Mouse (Mus musculus) hindbrain, embryonic 16.5 days (tissue): Measurements from ENCODE around the gene Zbp1. TPM values are rescaled to one million over a fixed set of nuclear protein-coding genes. Genes with fewer than 3 reads are reported as not detected.
A peak's percentile ranks its signal among the peaks of the same experiment; 100 is the strongest.

Experiments used
- ATAC-seq: fragments of 200-750 bp; cut with Nextera tagmentation; 2 replicates; pipeline ENCODE4 v1.8.0; 2017; ENCODE audit warnings: moderate TSS enrichment, moderate library complexity
- H3K27ac ChIP-seq: fragments of 300-500 bp; sonication (generic); 2 replicates; pipeline ENCODE4 v1.5.1; 2014; ENCODE audit warnings: low read depth, mild to moderate bottlenecking, control low read depth, low read length, moderate library complexity
- H3K27me3 ChIP-seq: fragments of 300-500 bp; sonication (generic); replicated peaks from 2 replicates; pipeline ENCODE4 v1.6.1; 2014; ENCODE audit warnings: low read length; ENCODE audit not compliant: control insufficient read depth, insufficient read depth
- H3K36me3 ChIP-seq: fragments of 300-500 bp; sonication (generic); 2 replicates; pipeline ENCODE4 v1.6.1; 2014; ENCODE audit warnings: mild to moderate bottlenecking, low read length, moderate library complexity, mixed read lengths; ENCODE audit not compliant: control insufficient read depth, insufficient read depth
- H3K4me1 ChIP-seq: fragments of 300-500 bp; sonication (generic); 2 replicates; pipeline ENCODE4 v1.6.1; 2014; ENCODE audit warnings: low read depth, low read length; ENCODE audit not compliant: control insufficient read depth, insufficient read depth
- H3K4me2 ChIP-seq: fragments of 300-500 bp; sonication (generic); 2 replicates; pipeline ENCODE4 v1.6.1; 2014; ENCODE audit warnings: mild to moderate bottlenecking, low read length, control low read depth, moderate library complexity
- H3K4me3 ChIP-seq: fragments of 300-500 bp; sonication (generic); 2 replicates; pipeline ENCODE4 v1.5.1; 2014; ENCODE audit warnings: mild to moderate bottlenecking, low read length, control low read depth, moderate library complexity
- H3K9ac ChIP-seq: fragments of 300-500 bp; sonication (generic); 2 replicates; pipeline ENCODE4 v1.6.1; 2014; ENCODE audit warnings: low read depth, mild to moderate bottlenecking, control low read depth, low read length, moderate library complexity
- H3K9me3 ChIP-seq: fragments of 300-500 bp; sonication (generic); 2 replicates; pipeline ENCODE4 v1.6.1; 2014; ENCODE audit warnings: mild to moderate bottlenecking, low read length, moderate library complexity; ENCODE audit not compliant: control insufficient read depth
- WGBS: fragments of 180-500 bp; shearing (Covaris S2); extraction: QIAGEN DNeasy Blood & Tissue Kit; methylation state at CpG from one replicate; pipeline ENCODE4 v1.1.7; 2014; 5-methylcytosine and 5-hydroxymethylcytosine counted together
- polyA plus RNA-seq: library from polyadenylated mRNA; unstranded; fragments of >200 nt; fragmentation: Nextera tagmentation; extraction: Ambion mirVana; gene quantifications from 2 replicates; pipeline ENCODE4 v1.2.1, GENCODE M21; 2015

Gene Zbp1
- polyA plus RNA-seq, result 0.20 TPM in 1 of 2 replicates, not detected in the other

DNA sequence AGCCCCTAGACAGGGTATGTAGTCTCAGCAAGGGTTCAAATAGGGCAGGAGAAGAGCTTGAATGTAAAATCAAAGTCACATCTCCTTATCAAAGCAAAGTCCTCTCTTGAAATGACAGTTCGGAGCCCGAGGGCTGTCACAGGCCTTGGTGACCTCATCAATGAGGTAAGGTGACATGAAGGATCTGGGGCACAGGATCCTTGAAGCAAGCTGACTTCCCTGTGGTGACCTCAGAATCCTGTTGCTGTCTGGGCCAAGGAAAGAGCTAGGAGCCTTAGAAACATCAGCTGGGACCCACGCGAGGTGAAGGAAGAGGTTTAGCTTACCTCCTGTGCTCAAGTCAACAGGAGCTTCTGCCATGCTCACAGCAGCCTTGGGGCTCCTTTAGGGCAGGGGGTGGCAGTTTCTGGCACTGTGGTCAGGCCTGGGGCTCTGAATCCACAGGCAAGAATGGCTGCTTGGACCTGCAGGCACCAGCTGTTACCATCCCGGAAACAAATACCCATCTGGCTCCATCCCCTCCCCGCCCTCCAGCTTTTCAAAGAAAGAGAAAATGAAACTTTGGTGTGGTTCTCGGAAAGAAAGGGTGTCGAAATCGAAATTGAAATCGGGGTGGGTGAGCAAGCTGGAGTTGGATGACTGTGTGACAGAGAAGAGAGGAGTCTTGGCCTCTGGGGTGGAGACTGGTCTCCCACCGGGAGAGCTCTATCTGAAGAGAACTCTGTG is at the start of gene Zbp1:
Gene Zbp1, minus strand, starts transcription at position 508 of the 726 bp plus-strand sequence.
- no peak for ATAC-seq
- Histone ChIP-seq H3K9ac (no peak within 1 kb of the TSS), H3K9me3 (no peaks in the 10 kb centered on the region), H3K4me3 (no peak within 1 kb of the TSS), H3K27ac (no peak within 1 kb of the TSS), H3K36me3 (no peaks in the 10 kb centered on the region), H3K27me3 (no peaks in the 10 kb centered on the region), H3K4me2 (no peak within 1 kb of the TSS), H3K4me1 (no peaks in the 10 kb centered on the region)
- 67% methylated on average over 11 of the region's 11 CpGs for WGBS

DNA sequence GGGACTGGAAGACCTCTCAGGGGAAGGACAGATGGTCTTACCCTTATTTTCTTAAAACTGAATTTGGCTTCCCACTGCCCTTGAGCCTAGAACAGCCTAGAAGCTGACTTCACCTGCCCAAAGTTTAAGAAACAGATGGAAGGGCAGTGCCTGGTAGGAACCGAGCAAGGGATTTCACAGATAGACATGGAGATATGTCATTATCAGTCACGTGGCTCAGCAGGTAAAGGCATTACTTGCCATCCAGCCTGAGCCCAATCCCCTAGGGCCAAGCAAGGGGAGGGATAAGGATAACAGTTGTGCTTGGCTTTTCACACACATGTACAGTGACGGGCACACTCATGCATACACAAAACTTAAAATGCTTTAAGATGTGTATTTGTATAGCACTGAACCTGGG is 48.8 kb upstream of the Zbp1 start:
- Histone ChIP-seq H3K36me3 (no peaks in the 10 kb centered on the region), H3K9me3 (no peaks in the 10 kb centered on the region), H3K27me3 (no peaks in the 10 kb centered on the region), H3K27ac (no peak overlapping the region), H3K4me3 (no peak overlapping the region), H3K4me1 (peaks cover 44% of the 10 kb centered on the region), H3K9ac (no peak overlapping the region), H3K4me2 (no peak overlapping the region)
- no peak for ATAC-seq
- 83% methylated on average over 3 of the region's 3 CpGs for WGBS

DNA sequence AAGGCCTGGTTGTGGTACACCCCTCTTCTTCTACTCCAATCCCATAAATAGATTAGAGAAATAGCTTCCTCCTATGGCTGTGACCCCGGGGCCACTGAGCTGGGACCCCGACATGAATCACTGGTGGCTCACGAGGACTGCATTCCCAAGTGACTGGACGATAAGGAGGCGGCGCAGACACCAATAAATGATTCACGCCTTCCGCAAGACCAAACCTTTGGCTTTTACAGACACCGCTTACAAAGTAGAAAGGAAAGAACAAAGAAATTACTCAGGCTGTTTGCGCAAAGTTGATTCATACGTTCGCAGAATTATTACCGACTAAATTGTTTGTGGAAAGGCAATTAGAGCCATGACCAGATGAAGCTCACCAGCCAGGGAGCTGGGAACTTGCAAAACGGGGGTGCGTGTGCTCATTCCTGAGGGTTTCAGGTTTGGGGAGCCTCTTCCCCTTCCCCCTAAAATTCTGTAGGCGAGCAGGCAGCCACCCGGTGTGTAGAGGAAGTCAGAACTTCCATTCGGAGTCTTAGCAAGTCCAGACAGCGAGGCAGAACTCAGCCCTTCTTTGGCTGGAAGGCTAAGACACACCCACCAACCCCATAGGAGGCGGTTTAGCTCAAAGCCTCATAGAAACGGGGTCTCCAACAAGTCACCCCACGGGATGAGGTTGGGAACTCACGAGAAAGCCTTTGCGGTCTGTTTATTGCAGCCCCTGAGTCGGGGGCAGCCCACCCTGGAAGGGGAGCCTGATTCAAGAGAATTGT is 47.8 kb upstream of the Zbp1 start:
- 66% methylated on average over 25 of the region's 25 CpGs for WGBS
- Histone ChIP-seq H3K4me1 (peaks cover 43% of the 10 kb centered on the region), H3K4me3 (no peak overlapping the region), H3K27ac (no peak overlapping the region), H3K36me3 (no peaks in the 10 kb centered on the region), H3K9ac (no peak overlapping the region), H3K4me2 (no peak overlapping the region), H3K9me3 (no peaks in the 10 kb centered on the region), H3K27me3 (no peaks in the 10 kb centered on the region)
- no peak for ATAC-seq

DNA sequence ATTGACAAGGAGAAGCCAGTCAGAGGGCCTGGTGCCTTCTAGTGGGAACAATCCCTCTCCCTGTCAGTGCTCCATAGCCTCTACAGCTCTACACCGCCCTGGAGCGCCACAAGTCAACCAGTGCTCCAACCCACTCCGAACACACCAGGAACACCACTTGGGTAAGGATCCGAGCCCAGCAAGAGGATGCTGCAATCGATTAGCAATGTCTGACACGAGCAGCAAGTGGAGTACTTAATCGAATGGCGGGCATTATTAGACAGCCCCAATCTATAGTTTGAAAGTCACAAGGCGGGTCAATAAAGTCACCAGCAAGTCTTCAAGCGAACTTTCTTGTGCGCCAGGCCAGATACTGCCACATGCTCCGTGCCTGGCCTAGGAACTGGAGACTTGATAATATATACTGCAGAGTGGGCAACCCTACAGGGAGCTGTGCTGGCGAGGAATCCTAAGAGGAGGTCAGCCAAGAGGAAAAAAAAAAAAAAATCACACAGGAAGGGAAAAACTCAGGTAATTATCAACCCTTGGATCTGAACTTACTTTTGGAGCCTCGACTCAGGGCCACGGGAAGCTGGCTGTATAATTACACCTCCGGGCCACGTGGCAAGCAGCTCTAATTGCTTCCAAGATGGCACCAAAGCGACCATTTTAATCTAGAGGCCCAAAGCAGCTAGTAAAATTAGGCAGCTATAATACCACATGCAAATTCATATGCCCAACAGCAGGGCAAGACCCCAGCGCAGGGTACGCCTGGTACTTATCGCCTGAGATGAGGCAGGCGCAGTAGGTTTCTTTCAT is 46.9 kb upstream of the Zbp1 start:
- Histone ChIP-seq H3K36me3 (no peaks in the 10 kb centered on the region), H3K27ac (no peak overlapping the region), H3K4me1 (peaks cover 42% of the 10 kb centered on the region), H3K9me3 (no peaks in the 10 kb centered on the region), H3K4me3 (no peak overlapping the region), H3K4me2 (no peak overlapping the region), H3K27me3 (no peaks in the 10 kb centered on the region), H3K9ac (no peak overlapping the region)
- ATAC-seq, result no peak
- WGBS, result 84% methylated on average over 22 of the region's 22 CpGs

DNA sequence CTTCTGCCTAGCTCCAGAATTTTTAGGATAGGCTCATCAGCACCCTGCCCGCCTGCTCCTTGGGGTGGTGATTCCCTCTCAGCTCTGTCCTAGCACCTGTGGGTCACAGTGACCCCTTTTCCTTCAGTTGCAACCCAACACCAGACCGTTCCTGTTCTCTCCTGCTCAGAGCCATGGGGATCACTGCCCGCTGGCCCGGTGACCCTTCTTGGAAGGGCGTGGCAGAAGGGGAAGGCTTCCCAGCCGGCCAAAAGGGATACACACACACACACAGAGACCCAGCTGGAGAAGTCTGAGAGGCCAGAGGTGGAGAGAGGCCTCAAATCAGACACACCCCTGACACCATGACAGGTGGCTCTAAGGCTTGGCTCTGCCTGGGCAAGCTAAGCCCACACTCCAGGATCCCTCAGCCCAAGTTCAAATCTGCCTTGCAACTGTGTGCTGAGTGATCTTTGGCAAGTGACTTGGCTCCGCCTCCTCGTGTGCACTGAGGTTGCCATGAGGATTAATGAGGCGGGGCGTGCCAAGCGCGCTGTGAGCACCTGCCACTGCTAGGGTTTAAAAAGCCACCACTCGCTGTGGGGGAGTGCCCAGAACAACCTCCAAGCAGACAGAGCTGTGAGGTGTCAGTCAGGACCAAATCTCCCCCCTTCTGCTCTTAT is 45.9 kb upstream of the Zbp1 start:
- Histone ChIP-seq H3K4me1 (peaks cover 42% of the 10 kb centered on the region), H3K27ac (no peak overlapping the region), H3K4me3 (no peak overlapping the region), H3K9ac (no peak overlapping the region), H3K27me3 (no peaks in the 10 kb centered on the region), H3K36me3 (no peaks in the 10 kb centered on the region), H3K4me2 (0 out of 2 replicates have a peak overlapping the region, but pooled peaks have one; percentile 13), H3K9me3 (no peaks in the 10 kb centered on the region)
- 26% methylated on average over 13 of the region's 13 CpGs for WGBS
- ATAC-seq, result peak; percentile 70

DNA sequence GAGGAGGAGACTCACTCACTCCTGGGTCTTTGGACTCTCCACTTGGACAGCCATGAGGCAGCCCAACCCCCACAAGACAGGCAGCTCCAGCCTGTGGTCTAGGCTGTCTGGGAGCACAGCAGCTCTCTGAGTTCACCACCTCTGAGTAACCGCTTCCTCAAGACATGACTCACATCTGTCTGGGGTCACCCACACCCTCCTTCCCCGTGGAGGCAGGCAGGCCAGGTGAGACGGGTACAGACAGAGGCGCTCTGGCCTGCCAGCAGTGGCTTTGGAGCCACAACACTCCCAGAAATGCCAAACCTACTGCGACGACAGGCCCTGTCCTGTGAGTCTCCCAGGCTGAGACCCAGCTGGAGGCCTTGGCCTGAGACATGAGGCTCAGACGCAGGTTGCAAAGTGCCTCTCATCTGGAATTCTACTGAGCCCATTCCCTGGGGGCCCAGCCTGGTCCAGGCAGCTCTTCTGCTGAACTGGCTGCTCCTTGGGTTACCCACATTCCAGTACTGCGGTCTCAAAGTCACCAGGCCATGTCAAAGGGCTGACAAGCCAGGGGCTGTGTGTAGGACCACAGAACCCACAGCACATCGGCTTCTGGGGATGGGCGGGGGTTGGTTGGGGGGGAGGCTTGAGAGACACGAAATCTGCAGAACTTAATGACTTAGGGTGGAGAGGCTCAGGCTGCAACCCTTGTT is 45.1 kb upstream of the Zbp1 start:
- Histone ChIP-seq H3K27ac (no peak overlapping the region), H3K4me1 (peaks cover 43% of the 10 kb centered on the region), H3K9me3 (no peaks in the 10 kb centered on the region), H3K4me2 (no peak overlapping the region), H3K36me3 (no peaks in the 10 kb centered on the region), H3K4me3 (no peak overlapping the region), H3K27me3 (no peaks in the 10 kb centered on the region), H3K9ac (no peak overlapping the region)
- no peak for ATAC-seq
- WGBS, result 65% methylated on average over 11 of the region's 11 CpGs

DNA sequence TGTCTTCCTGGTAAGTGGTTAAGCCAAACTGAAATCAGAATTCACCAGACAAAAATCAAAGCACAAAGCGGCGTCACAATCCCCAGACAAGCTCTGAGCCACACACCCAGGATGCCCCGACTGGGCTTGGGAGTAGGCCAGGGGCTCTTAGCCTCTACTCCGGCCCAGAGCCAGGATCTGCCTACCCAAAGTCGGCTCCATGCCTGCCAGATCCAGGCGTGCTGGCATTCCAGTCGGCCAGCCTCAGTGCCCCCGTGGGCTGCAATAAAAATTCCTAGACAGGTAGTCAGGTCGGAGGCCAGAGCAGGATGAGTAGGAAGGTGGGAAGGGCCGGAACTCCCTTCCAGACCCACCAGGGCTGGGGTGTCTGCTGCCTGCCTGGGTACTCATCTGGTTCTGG is 42.8 kb upstream of the Zbp1 start:
- Histone ChIP-seq H3K9me3 (no peaks in the 10 kb centered on the region), H3K27ac (no peak overlapping the region), H3K27me3 (no peaks in the 10 kb centered on the region), H3K4me2 (no peak overlapping the region), H3K9ac (no peak overlapping the region), H3K4me3 (no peak overlapping the region), H3K4me1 (peaks cover 61% of the 10 kb centered on the region), H3K36me3 (no peaks in the 10 kb centered on the region)
- WGBS, result 56% methylated on average over 10 of the region's 10 CpGs
- no peak for ATAC-seq

DNA sequence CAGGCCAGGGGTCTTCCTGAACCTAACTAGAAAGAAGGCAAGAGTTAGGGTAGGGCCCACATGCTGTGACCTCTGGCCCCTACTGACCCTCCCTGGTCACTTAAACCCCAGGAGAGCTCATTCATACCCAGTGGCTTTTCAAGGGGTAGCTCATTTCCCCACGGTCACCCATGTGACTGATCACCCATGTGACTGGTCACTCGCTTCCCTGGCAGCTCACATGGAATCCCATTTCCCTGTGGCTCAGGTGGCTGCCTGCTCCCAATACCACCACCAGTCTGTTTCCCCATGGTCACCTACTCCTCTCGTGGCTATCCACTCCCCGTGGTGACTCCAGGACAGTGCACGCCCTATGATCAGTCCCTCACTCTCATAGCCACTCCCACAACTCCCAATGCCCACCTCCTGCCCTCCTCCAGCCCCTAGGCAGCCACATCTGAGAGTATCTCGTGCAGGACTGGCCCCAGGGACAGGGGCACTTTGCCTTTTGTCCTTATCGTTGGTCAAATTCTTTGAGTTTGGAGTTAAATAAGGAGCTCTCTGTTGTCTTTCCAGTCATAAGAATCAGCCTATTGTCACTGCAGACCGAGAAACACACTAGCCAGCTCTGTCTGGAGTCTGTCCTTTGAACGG is 39.9 kb upstream of the Zbp1 start:
- H3K27ac ChIP-seq, result no peak overlapping the region
- peaks cover 63% of the 10 kb centered on the region for H3K4me1 ChIP-seq
- no peak overlapping the region for H3K4me3 ChIP-seq
- H3K4me2 ChIP-seq, result no peak overlapping the region
- H3K9me3 ChIP-seq, result no peaks in the 10 kb centered on the region
- no peaks in the 10 kb centered on the region for H3K27me3 ChIP-seq
- no peak for ATAC-seq
- no peaks in the 10 kb centered on the region for H3K36me3 ChIP-seq
- WGBS, result 23% methylated on average over 9 of the region's 9 CpGs
- no peak overlapping the region for H3K9ac ChIP-seq
